Mouse (Mus musculus) right cerebral cortex, adult 2 months (tissue): ENCODE measurements around the gene Dpf1.
A peak's percentile ranks its signal among the peaks of the same experiment; 100 is the strongest.

Experiments
- DNase-seq, 2 experiments: peaks; one replicate each; pipeline ENCODE4 v3.0.0; 2021 to 2022; ENCODE audit warnings: low spot score in 2 of 2

The Dpf1 gene

GRCm38 (mm10) chr7:29303738-29304462, at the start of gene Dpf1:
Gene Dpf1, plus strand, starts transcription at chr7:29303951.
- peak; percentile 87 to 88 for DNase-seq

GRCm38 (mm10) chr7:29255875-29256274, 47.9 kb upstream of the Dpf1 start:
- no peak for DNase-seq

GRCm38 (mm10) chr7:29257368-29257767, 46.4 kb upstream of the Dpf1 start:
- no peak for DNase-seq

GRCm38 (mm10) chr7:29259781-29260730, 43.7 kb upstream of the Dpf1 start:
- DNase-seq, result no peak

- no peak for DNase-seq
Observed at GRCm38 (mm10) chr7:29262151-29262550, 41.6 kb upstream of the Dpf1 start.

- DNase-seq, result no peak
Observed at GRCm38 (mm10) chr7:29263831-29264230, 39.9 kb upstream of the Dpf1 start.

- DNase-seq, result no peak
Observed at GRCm38 (mm10) chr7:29265636-29266035, 38.1 kb upstream of the Dpf1 start.

- no peak for DNase-seq
Observed at GRCm38 (mm10) chr7:29266931-29267330, 36.8 kb upstream of the Dpf1 start.

GRCm38 (mm10) chr7:29270445-29270844, 33.3 kb upstream of the Dpf1 start:
- no peak for DNase-seq

- DNase-seq, result peak; percentile 34 to 53
Observed at GRCm38 (mm10) chr7:29271687-29272465, 31.9 kb upstream of the Dpf1 start.

GRCm38 (mm10) chr7:29276715-29277114, 27.0 kb upstream of the Dpf1 start:
- DNase-seq, result no peak

GRCm38 (mm10) chr7:29277510-29277909, 26.2 kb upstream of the Dpf1 start:
- DNase-seq, result no peak

GRCm38 (mm10) chr7:29279261-29279660, 24.5 kb upstream of the Dpf1 start:
- DNase-seq, result no peak

- no peak for DNase-seq
Observed at GRCm38 (mm10) chr7:29279924-29280323, 23.8 kb upstream of the Dpf1 start.

GRCm38 (mm10) chr7:29280801-29281200, 22.9 kb upstream of the Dpf1 start:
- DNase-seq, result no peak

- peak; percentile 31 to 38 for DNase-seq
Observed at GRCm38 (mm10) chr7:29281201-29282073, 22.3 kb upstream of the Dpf1 start, which contains the start of gene Spint2. Gene Spint2, minus strand, starts transcription at chr7:29281912.

GRCm38 (mm10) chr7:29282074-29282554, 21.6 kb upstream of the Dpf1 start:
- DNase-seq, result no peak

GRCm38 (mm10) chr7:29283876-29284275, 19.9 kb upstream of the Dpf1 start:
- no peak for DNase-seq

GRCm38 (mm10) chr7:29284523-29284922, 19.2 kb upstream of the Dpf1 start:
- no peak for DNase-seq

GRCm38 (mm10) chr7:29287481-29287880, 16.3 kb upstream of the Dpf1 start:
- no peak for DNase-seq

- DNase-seq, result no peak
Observed at GRCm38 (mm10) chr7:29288079-29288478, 15.7 kb upstream of the Dpf1 start.
